Mouse (Mus musculus): ENCODE measurements around the gene Rad54l. TPM values are rescaled to one million over a fixed set of nuclear protein-coding genes. Genes with fewer than 3 reads are reported as not detected.

The Rad54l gene
- polyA plus RNA-seq, 1 experiment from 2014 or later: 10.4 TPM

DNA sequence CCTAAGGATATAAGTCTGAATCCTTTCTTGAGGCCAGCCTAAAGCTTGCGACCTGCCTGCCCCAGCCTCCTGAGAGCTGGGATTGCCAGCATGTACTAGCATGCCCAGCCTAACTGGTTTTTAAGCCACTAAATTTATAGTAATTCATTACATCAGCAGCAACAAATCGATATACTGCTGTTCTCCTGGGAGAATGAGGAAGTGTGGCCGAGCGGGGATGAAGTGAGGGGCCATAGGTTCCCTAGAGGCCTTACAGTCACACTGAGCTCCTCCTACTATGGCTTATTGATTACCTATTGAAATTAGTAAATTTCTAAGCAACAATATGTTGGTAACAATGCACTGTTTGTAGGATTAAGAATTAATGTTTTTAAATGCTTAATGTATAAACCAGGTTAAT is 9.6 kb upstream of the Rad54l start:
- H3K4me3 ChIP-seq (replicated peaks; ENCODE audit: low read depth, low read length): no peak overlapping the region
- H3K9me3 ChIP-seq (replicated peaks; ENCODE audit: low read length): no peaks in the 10 kb centered on the region
- no peak overlapping the region for H3K9ac ChIP-seq (ENCODE audit: low read depth, low read length)
- H3K36me3 ChIP-seq (ENCODE audit: insufficient read depth, low read length): no peaks in the 10 kb centered on the region
- no peaks in the 10 kb centered on the region for H3K4me1 ChIP-seq (replicated peaks; ENCODE audit: insufficient read depth, low read length)
- H3K27ac ChIP-seq: no peak overlapping the region
- no peak for DNase-seq (ENCODE audit: low spot score)
- no peaks in the 10 kb centered on the region for H3K27me3 ChIP-seq (ENCODE audit: insufficient read depth, low read length)
- no peak overlapping the region for H3K4me2 ChIP-seq (ENCODE audit: low read length)
- TF ChIP-seq CTCF (IDR thresholded peaks at IDR 0.05; ENCODE audit: low read depth): no peak
- WGBS: 69% methylated on average over 4 of the region's 4 CpGs
- ATAC-seq (replicated peaks; ENCODE audit: low FRiP score, low read depth): no peak

DNA sequence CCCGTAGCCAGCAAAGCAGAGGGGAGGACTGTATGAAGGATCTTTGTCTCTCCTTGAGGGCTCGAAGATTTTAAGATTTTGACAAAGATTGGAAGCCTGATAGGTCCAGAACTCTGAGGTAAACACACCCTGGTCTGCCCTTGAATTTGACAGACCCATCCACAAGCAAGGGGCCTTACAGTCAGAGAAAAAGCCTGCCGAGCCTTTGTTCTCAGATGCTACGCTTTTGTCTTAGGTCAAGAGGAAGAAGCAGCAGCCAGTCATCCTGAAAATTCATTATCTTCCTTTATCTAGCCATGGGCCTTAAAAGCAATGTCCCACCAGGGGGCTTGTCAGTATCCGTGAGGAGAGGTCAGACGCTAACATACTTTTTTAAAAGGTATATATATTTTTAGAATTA is 4.5 kb upstream of the Rad54l start:
- H3K27ac ChIP-seq: no peak overlapping the region
- H3K9ac ChIP-seq (ENCODE audit: low read depth, low read length): no peak overlapping the region
- DNase-seq (ENCODE audit: low spot score) (no peak), ATAC-seq (replicated peaks; ENCODE audit: low FRiP score, low read depth) (no peak)
- no peak for TF ChIP-seq CTCF (IDR thresholded peaks at IDR 0.05; ENCODE audit: low read depth)
- WGBS: 74% methylated on average over 6 of the region's 6 CpGs
- no peak overlapping the region for H3K4me3 ChIP-seq (replicated peaks; ENCODE audit: low read depth, low read length)
- H3K4me2 ChIP-seq (ENCODE audit: low read length): no peak overlapping the region
- no peaks in the 10 kb centered on the region for H3K9me3 ChIP-seq (replicated peaks; ENCODE audit: low read length)
- no peaks in the 10 kb centered on the region for H3K36me3 ChIP-seq (ENCODE audit: insufficient read depth, low read length)
- 0 out of 2 replicates have a peak, but pooled peaks cover 3% of the 10 kb centered on the region for H3K4me1 ChIP-seq (replicated peaks; ENCODE audit: insufficient read depth, low read length)
- no peaks in the 10 kb centered on the region for H3K27me3 ChIP-seq (ENCODE audit: insufficient read depth, low read length)

DNA sequence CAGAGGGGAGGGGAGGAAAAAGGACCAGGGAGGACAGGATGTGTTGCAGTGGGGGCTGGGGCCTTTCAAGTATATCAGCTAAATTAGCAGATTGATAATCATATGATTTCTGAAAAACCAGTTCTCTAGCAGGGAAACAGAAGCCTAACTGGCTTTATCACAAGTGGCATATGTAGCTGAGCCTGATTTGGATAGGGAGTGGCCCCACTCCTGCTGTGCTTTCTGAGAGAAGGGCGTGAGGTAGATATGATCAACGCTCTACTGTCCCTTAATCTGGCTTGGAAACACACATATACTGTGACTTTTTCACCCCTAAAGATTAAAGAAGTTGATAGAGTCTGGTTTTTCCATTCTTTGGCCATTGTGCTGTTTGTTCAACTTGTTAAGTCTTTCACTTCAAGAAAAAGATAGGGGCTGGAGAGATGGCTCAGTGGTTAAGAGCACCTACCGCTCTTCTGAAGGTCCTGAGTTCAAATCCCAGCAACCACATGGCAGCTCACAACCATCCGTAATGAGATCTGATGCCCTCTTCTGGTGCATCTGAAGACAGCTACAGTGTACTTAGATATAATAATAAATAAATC is 2.4 kb upstream of the Rad54l start:
- H3K27ac ChIP-seq: no peak overlapping the region
- no peak overlapping the region for H3K9ac ChIP-seq (ENCODE audit: low read depth, low read length)
- no peak for TF ChIP-seq CTCF (IDR thresholded peaks at IDR 0.05; ENCODE audit: low read depth)
- H3K4me2 ChIP-seq (ENCODE audit: low read length): no peak overlapping the region
- H3K27me3 ChIP-seq (ENCODE audit: insufficient read depth, low read length): no peaks in the 10 kb centered on the region
- ATAC-seq (replicated peaks; ENCODE audit: low FRiP score, low read depth): no peak
- H3K9me3 ChIP-seq (replicated peaks; ENCODE audit: low read length): no peaks in the 10 kb centered on the region
- H3K36me3 ChIP-seq (ENCODE audit: insufficient read depth, low read length): no peaks in the 10 kb centered on the region
- no peak overlapping the region for H3K4me3 ChIP-seq (replicated peaks; ENCODE audit: low read depth, low read length)
- 0 out of 2 replicates have a peak, but pooled peaks cover 6% of the 10 kb centered on the region for H3K4me1 ChIP-seq (replicated peaks; ENCODE audit: insufficient read depth, low read length)
- DNase-seq (ENCODE audit: low spot score): no peak
- WGBS: 92% methylated on average over 4 of the region's 4 CpGs

DNA sequence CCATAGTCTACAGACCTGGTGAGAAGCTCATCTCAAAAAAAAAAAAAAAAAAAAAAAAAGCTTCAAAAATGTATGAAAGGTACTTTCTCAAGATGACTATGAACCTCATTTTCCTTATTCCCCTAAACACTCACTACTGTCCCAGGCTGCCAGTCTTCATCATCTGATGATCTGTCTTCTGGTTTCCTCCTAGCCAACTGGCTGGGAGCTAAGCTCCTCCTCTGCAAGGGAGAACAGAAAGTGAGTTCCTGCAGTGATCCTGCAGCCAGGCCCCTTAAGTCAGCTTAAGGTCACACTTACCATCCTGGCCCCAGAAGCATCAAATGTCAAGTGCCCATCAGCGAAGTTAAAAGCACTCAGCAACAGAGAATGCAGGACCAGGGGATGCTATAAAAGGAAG is 728 bp downstream of the Rad54l start:
- Histone ChIP-seq H3K4me3 (replicated peaks; ENCODE audit: low read depth, low read length) (peak overlapping the region; percentile 47), H3K27me3 (ENCODE audit: insufficient read depth, low read length) (no peaks in the 10 kb centered on the region), H3K9ac (ENCODE audit: low read depth, low read length) (peak overlapping the region; percentile 61), H3K36me3 (ENCODE audit: insufficient read depth, low read length) (no peaks in the 10 kb centered on the region), H3K4me1 (replicated peaks; ENCODE audit: insufficient read depth, low read length) (0 out of 2 replicates have a peak, but pooled peaks cover 6% of the 10 kb centered on the region), H3K27ac (no peak overlapping the region), H3K4me2 (ENCODE audit: low read length) (peak overlapping the region; percentile 66), H3K9me3 (replicated peaks; ENCODE audit: low read length) (no peaks in the 10 kb centered on the region)
- ATAC-seq (replicated peaks; ENCODE audit: low FRiP score, low read depth): no peak
- 0% methylated on average over 1 of the region's 1 CpGs for WGBS
- DNase-seq (ENCODE audit: low spot score): no peak
- TF ChIP-seq CTCF (IDR thresholded peaks at IDR 0.05; ENCODE audit: low read depth): no peak

DNA sequence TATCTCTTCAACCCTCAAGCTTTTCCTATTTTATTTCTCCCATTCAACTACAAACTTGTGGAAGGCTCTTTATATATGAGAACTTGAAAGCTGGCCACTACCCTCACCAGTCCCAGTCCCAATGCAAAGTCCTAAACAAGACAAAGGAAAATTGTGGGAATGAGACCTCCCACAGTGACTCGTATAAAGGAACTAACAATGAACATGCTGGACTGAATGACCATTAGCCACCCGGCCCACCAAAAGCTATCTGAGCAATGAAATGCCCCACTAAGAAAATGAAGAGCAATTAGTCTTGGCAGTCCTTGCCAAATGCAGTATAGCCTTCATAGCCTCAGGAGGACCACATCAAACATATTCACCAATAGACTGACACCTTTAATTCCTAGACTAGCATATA is 12.0 kb downstream of the Rad54l start:
- 86% methylated on average over 2 of the region's 2 CpGs for WGBS

DNA sequence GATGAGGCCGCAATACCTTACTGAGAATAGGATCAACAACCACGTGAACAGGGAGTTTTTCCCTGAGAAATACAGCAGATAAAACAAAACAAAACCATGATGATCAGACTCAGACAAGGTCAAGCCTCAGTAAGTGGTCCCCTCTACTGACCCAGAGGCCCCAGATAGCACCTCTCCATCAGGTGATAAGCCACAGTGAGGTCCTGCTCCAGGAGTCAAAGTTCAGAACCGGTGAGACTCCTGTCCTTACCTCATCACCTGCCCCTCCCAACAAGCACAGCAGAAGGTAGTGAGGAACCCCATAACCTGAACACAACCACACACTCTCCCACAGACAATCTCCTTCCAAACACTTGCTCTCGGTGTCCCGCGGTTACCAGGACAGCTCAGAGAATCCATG is 12.8 kb downstream of the Rad54l start:
- no peaks in the 10 kb centered on the region for H3K27me3 ChIP-seq (ENCODE audit: insufficient read depth, low read length)
- no peak overlapping the region for H3K9ac ChIP-seq (ENCODE audit: low read depth, low read length)
- TF ChIP-seq CTCF (IDR thresholded peaks at IDR 0.05; ENCODE audit: low read depth): no peak
- no peak overlapping the region for H3K4me3 ChIP-seq (replicated peaks; ENCODE audit: low read depth, low read length)
- 92% methylated on average over 6 of the region's 6 CpGs for WGBS
- 0 out of 2 replicates have a peak, but pooled peaks cover 8% of the 10 kb centered on the region for H3K36me3 ChIP-seq (ENCODE audit: insufficient read depth, low read length)
- H3K27ac ChIP-seq: no peak overlapping the region
- ATAC-seq (replicated peaks; ENCODE audit: low FRiP score, low read depth) (no peak), DNase-seq (ENCODE audit: low spot score) (no peak)
- no peak overlapping the region for H3K4me2 ChIP-seq (ENCODE audit: low read length)
- H3K4me1 ChIP-seq (replicated peaks; ENCODE audit: insufficient read depth, low read length): no peaks in the 10 kb centered on the region
- H3K9me3 ChIP-seq (replicated peaks; ENCODE audit: low read length): no peaks in the 10 kb centered on the region

More for the DNA sequence above, 12.0 kb downstream of the Rad54l start:
- no peak for ATAC-seq (replicated peaks; ENCODE audit: low FRiP score, low read depth)
- no peaks in the 10 kb centered on the region for H3K27me3 ChIP-seq (ENCODE audit: insufficient read depth, low read length)
- no peak overlapping the region for H3K4me3 ChIP-seq (replicated peaks; ENCODE audit: low read depth, low read length)
- H3K9me3 ChIP-seq (replicated peaks; ENCODE audit: low read length): no peaks in the 10 kb centered on the region
- no peak for DNase-seq (ENCODE audit: low spot score)
- 0 out of 2 replicates have a peak, but pooled peaks cover 8% of the 10 kb centered on the region for H3K36me3 ChIP-seq (ENCODE audit: insufficient read depth, low read length)
- no peak for TF ChIP-seq CTCF (IDR thresholded peaks at IDR 0.05; ENCODE audit: low read depth)
- no peak overlapping the region for H3K4me2 ChIP-seq (ENCODE audit: low read length)
- H3K4me1 ChIP-seq (replicated peaks; ENCODE audit: insufficient read depth, low read length): no peaks in the 10 kb centered on the region
- H3K9ac ChIP-seq (ENCODE audit: low read depth, low read length): no peak overlapping the region
- no peak overlapping the region for H3K27ac ChIP-seq

DNA sequence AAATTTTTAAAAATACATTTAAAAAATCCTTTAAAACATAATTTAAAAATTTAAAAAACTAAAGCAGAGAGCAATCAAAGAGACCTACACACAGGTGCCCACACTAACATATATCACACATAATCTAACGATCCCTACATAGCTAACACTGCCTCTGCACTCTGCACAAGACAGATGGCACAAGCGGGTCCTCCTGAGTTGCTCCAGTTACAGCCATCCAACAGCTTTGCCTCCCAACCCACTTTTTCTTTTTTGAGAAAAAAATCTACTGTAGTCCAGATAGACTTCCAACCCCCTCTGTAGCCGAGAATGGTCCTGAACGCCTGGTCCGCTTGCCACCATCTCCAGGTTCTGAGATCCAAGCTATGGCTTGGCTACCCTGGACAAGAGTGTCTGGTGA is 18.2 kb downstream of the Rad54l start:
- 92% methylated on average over 5 of the region's 5 CpGs for WGBS

More for the DNA sequence above, 18.2 kb downstream of the Rad54l start:
- Histone ChIP-seq H3K4me1 (replicated peaks; ENCODE audit: insufficient read depth, low read length) (no peaks in the 10 kb centered on the region), H3K9ac (ENCODE audit: low read depth, low read length) (no peak overlapping the region), H3K27me3 (ENCODE audit: insufficient read depth, low read length) (no peaks in the 10 kb centered on the region), H3K4me3 (replicated peaks; ENCODE audit: low read depth, low read length) (no peak overlapping the region), H3K4me2 (ENCODE audit: low read length) (no peak overlapping the region), H3K27ac (no peak overlapping the region), H3K9me3 (replicated peaks; ENCODE audit: low read length) (no peaks in the 10 kb centered on the region), H3K36me3 (ENCODE audit: insufficient read depth, low read length) (0 out of 2 replicates have a peak, but pooled peaks cover 14% of the 10 kb centered on the region)
- DNase-seq (ENCODE audit: low spot score) (no peak), ATAC-seq (replicated peaks; ENCODE audit: low FRiP score, low read depth) (no peak)
- no peak for TF ChIP-seq CTCF (IDR thresholded peaks at IDR 0.05; ENCODE audit: low read depth)
